Mouse (Mus musculus) layer of hippocampus, adult 2 months (tissue): ENCODE results near the gene Gtf2i. TPM values are rescaled to one million over a fixed set of nuclear protein-coding genes. Genes with fewer than 3 reads are reported as not detected.

Source experiments
- DNase-seq, 2 experiments: peaks; one replicate each; pipeline ENCODE4 v3.0.0; 2022; ENCODE audit warnings: low spot score in 2 of 2
- H3K27ac ChIP-seq: fragments of 200-600 bp; 2 replicates; pipeline ENCODE4 v1.8.1; 2022
- H3K4me3 ChIP-seq: fragments of 200-600 bp; 2 replicates; pipeline ENCODE4 v1.8.1; 2022; ENCODE audit warnings: mild to moderate bottlenecking
- CTCF ChIP-seq: fragments of 200-600 bp; conservative IDR thresholded peaks from 2 replicates; pipeline ENCODE4 v1.8.1; 2022; ENCODE audit warnings: antibody characterized with exemption, mild to moderate bottlenecking, moderate library complexity
- total RNA-seq, 2 experiments: library from RNA; stranded (reverse); gene quantifications; 2 replicates each; pipeline ENCODE4 v1.2.3; 2021

Gtf2i gene
- total RNA-seq, 2 experiments from 2014 or later: 222 to 227 TPM

GRCm38 (mm10) chr5:134260001-134260636 is 54.4 kb downstream of the Gtf2i start:
- no peak for DNase-seq
- no peak overlapping the region for H3K4me3 ChIP-seq
- TF ChIP-seq CTCF: no peak
- H3K27ac ChIP-seq: no peak overlapping the region

DNA sequence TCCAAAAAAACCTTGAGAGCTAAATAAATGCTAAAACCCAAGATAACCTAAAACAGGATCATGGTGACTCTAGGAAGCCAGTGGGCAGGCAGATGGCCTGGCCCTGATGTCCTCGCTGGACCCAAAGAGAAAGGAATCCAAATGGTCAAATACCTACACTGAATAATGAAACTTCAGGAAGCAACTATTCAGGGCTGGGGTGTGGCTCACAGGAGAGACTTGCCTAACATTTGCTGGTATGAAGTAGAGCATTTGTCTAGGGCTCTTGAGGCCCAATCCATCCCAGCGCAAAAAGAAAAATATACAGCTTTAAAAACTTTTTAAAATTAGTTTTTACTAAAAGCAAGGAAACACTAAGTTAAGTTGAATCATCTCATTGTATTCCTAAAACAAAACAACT is 55.6 kb downstream of the Gtf2i start:
- Histone ChIP-seq H3K4me3 (no peak overlapping the region), H3K27ac (no peak overlapping the region)
- TF ChIP-seq CTCF: no peak
- no peak for DNase-seq

GRCm38 (mm10) chr5:134258395-134258794 is 56.2 kb downstream of the Gtf2i start:
- DNase-seq: no peak
- no peak for TF ChIP-seq CTCF
- no peak overlapping the region for H3K27ac ChIP-seq

GRCm38 (mm10) chr5:134257349-134258031 is 57.1 kb downstream of the Gtf2i start:
- no peak overlapping the region for H3K4me3 ChIP-seq
- peak overlapping the region; percentile 51; the same call in 1 of the 2 replicates for H3K27ac ChIP-seq
- no peak for DNase-seq
- no peak for TF ChIP-seq CTCF

More at GRCm38 (mm10) chr5:134258395-134258794, 56.2 kb downstream of the Gtf2i start:
- no peak overlapping the region for H3K4me3 ChIP-seq

- Histone ChIP-seq H3K4me3 (no peak overlapping the region), H3K27ac (0 out of 2 replicates have a peak overlapping the region, but pooled peaks have one; percentile 2)
- no peak for TF ChIP-seq CTCF
- DNase-seq: no peak
Measured at GRCm38 (mm10) chr5:134255294-134255693, 59.3 kb downstream of the Gtf2i start.

GRCm38 (mm10) chr5:134253806-134254205 is 60.8 kb downstream of the Gtf2i start:
- DNase-seq: no peak
- TF ChIP-seq CTCF: peak; percentile 54
- Histone ChIP-seq H3K27ac (no peak overlapping the region), H3K4me3 (no peak overlapping the region)

GRCm38 (mm10) chr5:134251083-134251482 is 63.5 kb downstream of the Gtf2i start:
- TF ChIP-seq CTCF: no peak
- peak overlapping the region; percentile 32; the same call in 1 of the 2 replicates for H3K27ac ChIP-seq
- DNase-seq: no peak

DNA sequence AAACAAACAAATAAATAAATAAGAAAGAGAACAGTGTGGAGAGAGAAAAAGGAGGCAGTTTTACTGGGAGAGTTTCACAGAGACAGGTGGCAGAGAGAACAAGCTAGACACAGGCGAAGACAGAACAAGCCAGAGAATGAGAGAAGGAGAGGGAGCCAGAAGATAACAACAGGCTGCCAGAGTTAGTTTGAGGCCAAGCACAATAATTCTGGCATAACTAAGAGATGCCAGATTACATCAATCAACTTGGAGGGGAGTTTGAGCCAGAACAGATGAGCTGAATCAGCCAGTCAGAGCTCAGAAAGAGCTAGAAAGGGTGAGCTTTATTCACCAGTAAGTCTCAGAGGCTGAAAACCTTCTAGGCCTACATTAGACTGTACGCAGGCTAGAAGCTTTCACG is 64.0 kb downstream of the Gtf2i start:
- DNase-seq: no peak
- TF ChIP-seq CTCF: no peak
- no peak overlapping the region for H3K27ac ChIP-seq
- H3K4me3 ChIP-seq: no peak overlapping the region

More at GRCm38 (mm10) chr5:134251083-134251482, 63.5 kb downstream of the Gtf2i start:
- H3K4me3 ChIP-seq: no peak overlapping the region

- Histone ChIP-seq H3K27ac (peak overlapping the region; percentile 59; the same call in 1 of the 2 replicates), H3K4me3 (no peak overlapping the region)
- TF ChIP-seq CTCF: no peak
- no peak for DNase-seq
Measured at GRCm38 (mm10) chr5:134249245-134249649, 65.3 kb downstream of the Gtf2i start.

DNA sequence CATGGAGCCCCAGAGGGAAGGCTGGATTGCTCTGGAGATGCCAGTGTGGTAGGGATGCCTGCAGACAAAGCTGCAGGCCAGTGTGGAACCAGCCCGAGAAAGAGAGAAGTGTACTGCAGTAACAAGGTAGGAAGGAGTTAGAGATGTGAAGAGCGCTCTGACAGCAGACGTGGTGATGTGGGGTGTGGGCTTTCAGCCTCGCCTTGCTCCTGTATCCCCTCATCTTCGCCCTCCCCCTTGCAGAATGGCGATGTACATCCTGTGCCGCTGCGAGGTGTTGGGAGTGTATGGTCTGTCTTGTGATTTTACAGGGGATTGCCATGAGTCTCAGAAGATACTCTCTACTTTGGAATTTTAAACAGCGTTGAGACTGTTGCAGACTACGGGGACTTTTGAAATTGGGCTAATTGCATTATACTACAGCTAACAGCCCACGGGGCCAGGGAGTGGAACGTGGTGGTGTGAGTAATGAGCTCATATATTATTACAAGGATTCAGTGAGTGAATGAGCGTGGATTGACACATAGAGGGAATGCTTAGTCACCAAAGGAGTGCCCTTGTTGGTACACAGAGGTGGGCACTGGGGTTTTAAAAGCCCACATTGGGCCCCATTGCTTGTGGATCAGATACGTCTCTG is 65.8 kb downstream of the Gtf2i start:
- H3K27ac ChIP-seq: no peak overlapping the region

GRCm38 (mm10) chr5:134246146-134246545 is 68.4 kb downstream of the Gtf2i start:
- no peak for TF ChIP-seq CTCF
- H3K27ac ChIP-seq: no peak overlapping the region
- no peak for DNase-seq
- no peak overlapping the region for H3K4me3 ChIP-seq

More for the DNA sequence above, 65.8 kb downstream of the Gtf2i start:
- TF ChIP-seq CTCF: no peak
- no peak for DNase-seq
- H3K4me3 ChIP-seq: no peak overlapping the region

DNA sequence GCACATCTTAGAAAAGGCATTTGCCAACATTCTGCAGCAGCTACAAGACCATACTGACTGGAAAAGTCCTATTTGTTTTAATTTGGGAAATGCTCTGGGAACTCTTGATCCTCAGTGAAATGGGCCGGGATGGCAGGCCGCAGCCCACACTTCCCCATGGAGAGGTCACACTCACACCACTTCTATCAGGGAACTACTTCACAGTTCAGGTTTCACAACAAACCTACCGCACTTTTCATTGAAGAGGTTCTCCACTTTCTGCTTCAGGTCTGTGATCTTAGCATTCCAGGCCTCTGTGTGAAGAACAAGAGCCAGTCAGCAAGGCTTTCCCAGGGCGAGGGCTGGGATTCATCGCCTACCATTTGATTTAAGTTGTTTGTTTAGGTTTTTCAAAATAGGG is 69.7 kb downstream of the Gtf2i start:
- no peak for DNase-seq
- no peak overlapping the region for H3K4me3 ChIP-seq
- H3K27ac ChIP-seq: no peak overlapping the region
- no peak for TF ChIP-seq CTCF
